Mouse (Mus musculus) erythroblast, embryonic 14.5 days (primary cell): Measurements from ENCODE around the gene Selenoo.

Source experiments
- GATA1 ChIP-seq: IDR thresholded peaks from 2 replicates; pipeline ENCODE4 v1.6.1; 2012; ENCODE audit warnings: low read length, inconsistent platforms, mixed read lengths
- TAL1 ChIP-seq: IDR thresholded peaks from 3 replicates; pipeline ENCODE4 v1.6.1; 2012; ENCODE audit warnings: low read length, inconsistent platforms, mixed read lengths

DNA sequence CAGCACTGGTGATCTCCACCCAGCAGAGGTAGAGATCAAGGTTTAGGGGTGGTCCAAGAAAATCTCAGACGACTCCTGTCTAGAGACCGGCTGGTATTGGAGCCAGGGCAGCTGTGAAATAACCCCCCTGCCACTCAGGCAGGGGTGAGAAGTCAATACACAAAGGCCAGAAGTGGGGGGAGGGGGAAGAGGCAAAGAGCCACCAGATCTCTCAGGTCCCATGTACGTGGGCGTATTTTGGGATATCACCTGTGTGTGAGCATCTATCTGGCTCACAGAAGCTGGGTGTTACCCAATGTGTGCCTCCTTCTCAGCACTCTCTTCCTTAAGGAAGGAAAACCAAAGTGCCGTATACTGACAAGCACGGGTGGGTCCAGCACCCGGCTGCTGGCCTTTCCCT, 25.9 kb upstream of the Selenoo start:
- no peak for TF ChIP-seq GATA1
- TF ChIP-seq TAL1: no peak
